Mouse (Mus musculus) CH12F3 (cell line): ENCODE data around the gene Ppp1r36.
"Not testable (repeated sequence)": the region's sequence is repeated elsewhere in the genome, so short reads cannot be mapped to it uniquely, and the experiment has no call there.

Source experiments
- in situ Hi-C: fragments of 300-500 bp; cut with MboI; formaldehyde crosslinking; loops from 2 replicates; pipeline ENCODE4 v1.14.3; 2020; ENCODE audit warnings: low sequenced_read_pairs

Ppp1r36 gene

GRCm38 (mm10) chr12:76392979-76393378 is 24.4 kb upstream of the Ppp1r36 start:
- in situ Hi-C loops = no loop called here

- in situ Hi-C loops = no loop called here
Measured at GRCm38 (mm10) chr12:76397281-76397680, 20.1 kb upstream of the Ppp1r36 start.

- in situ Hi-C loops = no loop called here
Measured at GRCm38 (mm10) chr12:76401674-76402073, 15.7 kb upstream of the Ppp1r36 start.

- in situ Hi-C loops = no loop called here
Measured at GRCm38 (mm10) chr12:76402991-76403885, 14.1 kb upstream of the Ppp1r36 start.

- in situ Hi-C loops = no loop called here
Measured at GRCm38 (mm10) chr12:76403886-76404537, 13.3 kb upstream of the Ppp1r36 start, which contains the start of gene Hspa2. Hspa2 (plus strand) TSS chr12:76404176.

GRCm38 (mm10) chr12:76404836-76405182 is 12.5 kb upstream of the Ppp1r36 start:
- in situ Hi-C loops = no loop called here

GRCm38 (mm10) chr12:76405183-76405970 is 12.0 kb upstream of the Ppp1r36 start:
- in situ Hi-C loops = no loop called here

GRCm38 (mm10) chr12:76405971-76406370 is 11.4 kb upstream of the Ppp1r36 start:
- in situ Hi-C loops = no loop called here

- in situ Hi-C loops = no loop called here
Measured at GRCm38 (mm10) chr12:76407184-76407583, 10.2 kb upstream of the Ppp1r36 start.

- in situ Hi-C loops = no loop called here
Measured at GRCm38 (mm10) chr12:76409166-76409565, 8.2 kb upstream of the Ppp1r36 start.

- in situ Hi-C loops = no loop called here
Measured at GRCm38 (mm10) chr12:76415383-76416010, 1.8 kb upstream of the Ppp1r36 start.

GRCm38 (mm10) chr12:76418346-76418745 is 1.0 kb downstream of the Ppp1r36 start:
- in situ Hi-C loops = no loop called here

GRCm38 (mm10) chr12:76425256-76425655 is 7.9 kb downstream of the Ppp1r36 start:
- in situ Hi-C loops = no loop called here

GRCm38 (mm10) chr12:76427546-76427945 is 10.2 kb downstream of the Ppp1r36 start:
- in situ Hi-C loops = no loop called here

GRCm38 (mm10) chr12:76430879-76431406 is 13.6 kb downstream of the Ppp1r36 start:
- in situ Hi-C loops = no loop called here

- in situ Hi-C loops = no loop called here
Measured at GRCm38 (mm10) chr12:76431431-76431830, 14.1 kb downstream of the Ppp1r36 start.

GRCm38 (mm10) chr12:76434111-76434510 is 16.8 kb downstream of the Ppp1r36 start:
- in situ Hi-C loops = no loop called here

- in situ Hi-C loops = no loop called here
Measured at GRCm38 (mm10) chr12:76435084-76435483, 17.7 kb downstream of the Ppp1r36 start.

GRCm38 (mm10) chr12:76435549-76435948 is 18.2 kb downstream of the Ppp1r36 start:
- in situ Hi-C loops = no loop called here

- in situ Hi-C loops = not testable (repeated sequence)
Measured at GRCm38 (mm10) chr12:76443488-76443887, 26.1 kb downstream of the Ppp1r36 start.

GRCm38 (mm10) chr12:76444359-76444772 is 27.0 kb downstream of the Ppp1r36 start:
- in situ Hi-C loops = no loop called here
